Mouse (Mus musculus): ENCODE measurements around the gene Htr1d.

Gene Htr1d

GRCm38 (mm10) chr4:136423224-136423623 lies at the start of gene Htr1d:
Gene Htr1d, plus strand, starts transcription at chr4:136423524.
- no peak for DNase-seq (ENCODE audit: low spot score in 2 of 2)

- no peak for DNase-seq (ENCODE audit: low spot score in 2 of 2)
These were observed 46.3 kb upstream of the Htr1d start for GRCm38 (mm10) chr4:136377001-136377400.

GRCm38 (mm10) chr4:136383052-136383451 lies 40.3 kb upstream of the Htr1d start:
- no peak for DNase-seq (ENCODE audit: low spot score in 2 of 2)

GRCm38 (mm10) chr4:136383839-136384238 lies 39.5 kb upstream of the Htr1d start:
- no peak for DNase-seq (ENCODE audit: low spot score in 2 of 2)

GRCm38 (mm10) chr4:136387261-136387660 lies 36.1 kb upstream of the Htr1d start:
- no peak for DNase-seq (ENCODE audit: low spot score in 2 of 2)

GRCm38 (mm10) chr4:136401806-136402205 lies 21.5 kb upstream of the Htr1d start:
- DNase-seq (ENCODE audit: low spot score in 2 of 2) = no peak

- DNase-seq (ENCODE audit: low spot score in 2 of 2) = no peak
These were observed 15.5 kb upstream of the Htr1d start for GRCm38 (mm10) chr4:136407831-136408230.

GRCm38 (mm10) chr4:136411995-136412765 lies 11.1 kb upstream of the Htr1d start:
- DNase-seq (ENCODE audit: low spot score in 2 of 2) = no peak

GRCm38 (mm10) chr4:136415477-136415876 lies 7.8 kb upstream of the Htr1d start:
- no peak for DNase-seq (ENCODE audit: low spot score in 2 of 2)

GRCm38 (mm10) chr4:136418962-136419361 lies 4.4 kb upstream of the Htr1d start:
- DNase-seq (ENCODE audit: low spot score in 2 of 2) = no peak

- no peak for DNase-seq (ENCODE audit: low spot score in 2 of 2)
These were observed 3.9 kb upstream of the Htr1d start for GRCm38 (mm10) chr4:136419386-136419785.

- no peak for DNase-seq (ENCODE audit: low spot score in 2 of 2)
These were observed 1.0 kb downstream of the Htr1d start for GRCm38 (mm10) chr4:136424120-136424999.

- no peak for DNase-seq (ENCODE audit: low spot score in 2 of 2)
These were observed 1.6 kb downstream of the Htr1d start for GRCm38 (mm10) chr4:136425000-136425288.

GRCm38 (mm10) chr4:136430609-136431375 lies 7.5 kb downstream of the Htr1d start:
- no peak for DNase-seq (ENCODE audit: low spot score in 2 of 2)

GRCm38 (mm10) chr4:136431376-136431693 lies 8.0 kb downstream of the Htr1d start:
- peak; percentile 46 to 51 for DNase-seq (ENCODE audit: low spot score in 2 of 2)

GRCm38 (mm10) chr4:136434029-136434428 lies 10.7 kb downstream of the Htr1d start:
- no peak for DNase-seq (ENCODE audit: low spot score in 2 of 2)

- no peak for DNase-seq (ENCODE audit: low spot score in 2 of 2)
These were observed 15.8 kb downstream of the Htr1d start for GRCm38 (mm10) chr4:136439106-136439505.

- DNase-seq (ENCODE audit: low spot score in 2 of 2) = no peak
These were observed 18.2 kb downstream of the Htr1d start for GRCm38 (mm10) chr4:136441354-136442043.

- no peak for DNase-seq (ENCODE audit: low spot score in 2 of 2)
These were observed 21.2 kb downstream of the Htr1d start for GRCm38 (mm10) chr4:136444561-136444960.

- no peak for DNase-seq (ENCODE audit: low spot score in 2 of 2)
These were observed 26.5 kb downstream of the Htr1d start for GRCm38 (mm10) chr4:136449795-136450194.

- no peak for DNase-seq (ENCODE audit: low spot score in 2 of 2)
These were observed 26.9 kb downstream of the Htr1d start for GRCm38 (mm10) chr4:136450271-136450670.

GRCm38 (mm10) chr4:136451564-136451963 lies 28.2 kb downstream of the Htr1d start:
- no peak for DNase-seq (ENCODE audit: low spot score in 2 of 2)
